In genomic region chr17:53389507-53389906, GRCm38 (mm10) we compare ENCODE assay signal across 7 mouse cellular contexts.
DNase-seq lines count a peak whose midpoint lies in the region; ATAC-seq and TF ChIP-seq lines count a peak whose summit lies in the region.

No protein-coding gene starts in this region.

- no peak for TF ChIP-seq EP300 in ES-Bruce4 (IDR thresholded peaks at IDR 0.05; ENCODE audit: insufficient read depth, low read depth, low read length)

- no peaks in the 10 kb centered on the region for H3K27me3 ChIP-seq in kidney, adult 2 months (replicated peaks; ENCODE audit: control insufficient read depth, insufficient read depth, low read length)
- no peaks in the 10 kb centered on the region for H3K27me3 ChIP-seq in kidney, embryonic 16.5 days (ENCODE audit: insufficient read depth, low read length)
- H3K27me3 ChIP-seq in ES-Bruce4 (ENCODE audit: control insufficient read depth, insufficient read depth, low read length, poor library complexity, severe bottlenecking) = no peaks in the 10 kb centered on the region
- H3K27me3 ChIP-seq in neural tube, embryonic 11.5 days (ENCODE audit: control insufficient read depth, insufficient read depth, low read length) = no peaks in the 10 kb centered on the region

- H3K4me1 ChIP-seq in kidney, adult 2 months (ENCODE audit: control insufficient read depth, insufficient read depth, low read length) = no peaks in the 10 kb centered on the region
- no peaks in the 10 kb centered on the region for H3K4me1 ChIP-seq in kidney, embryonic 16.5 days (ENCODE audit: insufficient read depth, low read length)
- H3K4me1 ChIP-seq in ES-Bruce4 (ENCODE audit: control insufficient read depth, insufficient read depth, low read length) = no peaks in the 10 kb centered on the region
- no peaks in the 10 kb centered on the region for H3K4me1 ChIP-seq in neural tube, embryonic 11.5 days (ENCODE audit: control insufficient read depth, insufficient read depth, low read length)

- WGBS in kidney, adult 2 months = 40% methylated on average over 4 of the region's 4 CpGs
- 37% methylated on average over 4 of the region's 4 CpGs for WGBS in kidney, embryonic 16.5 days
- WGBS in neural tube, embryonic 11.5 days = 54% methylated on average over 4 of the region's 4 CpGs

- no peaks in the 10 kb centered on the region for H3K36me3 ChIP-seq in kidney, adult 2 months (ENCODE audit: control insufficient read depth, insufficient read depth, low read length)
- H3K36me3 ChIP-seq in kidney, embryonic 16.5 days (ENCODE audit: insufficient read depth, low read length) = no peaks in the 10 kb centered on the region
- H3K36me3 ChIP-seq in ES-Bruce4 (ENCODE audit: control insufficient read depth, insufficient read depth, low read length, poor library complexity, severe bottlenecking) = no peaks in the 10 kb centered on the region
- H3K36me3 ChIP-seq in neural tube, embryonic 11.5 days (ENCODE audit: control insufficient read depth, insufficient read depth, low read length) = no peaks in the 10 kb centered on the region

- no peak overlapping the region for H3K4me2 ChIP-seq in kidney, embryonic 16.5 days (replicated peaks; ENCODE audit: low read depth, low read length)
- no peak overlapping the region for H3K4me2 ChIP-seq in neural tube, embryonic 11.5 days (ENCODE audit: low read depth)

- DNase-seq in kidney, adult 2 months = peak; percentile 26
- peak; percentile 11 for DNase-seq in T-cell, adult 2 months (ENCODE audit: low spot score)
- peak; percentile 5 to 62 for DNase-seq in kidney, postnatal 36 days
- DNase-seq in neural tube, embryonic 11.5 days (ENCODE audit: low spot score) = no peak
- DNase-seq in spleen, postnatal 36 days (ENCODE audit: low spot score in 2 of 2) = no peak

- H3K27ac ChIP-seq in kidney, adult 2 months (ENCODE audit: insufficient read depth, low read depth, low read length) = no peak overlapping the region
- H3K27ac ChIP-seq in kidney, embryonic 16.5 days (ENCODE audit: low read length) = no peak overlapping the region
- no peak overlapping the region for H3K27ac ChIP-seq in ES-Bruce4 (ENCODE audit: insufficient read depth, low read length)
- no peak overlapping the region for H3K27ac ChIP-seq in neural tube, embryonic 11.5 days (ENCODE audit: low read depth, low read length)

- no peak overlapping the region for H3K4me3 ChIP-seq in kidney, adult 2 months (ENCODE audit: insufficient read depth, low read depth, low read length)
- no peak overlapping the region for H3K4me3 ChIP-seq in kidney, embryonic 16.5 days (ENCODE audit: low read length)
- no peak overlapping the region for H3K4me3 ChIP-seq in ES-Bruce4 (ENCODE audit: low read depth, low read length)
- H3K4me3 ChIP-seq in neural tube, embryonic 11.5 days (ENCODE audit: low read depth, low read length) = no peak overlapping the region

- ATAC-seq in kidney, embryonic 16.5 days (ENCODE audit: low FRiP score, low TSS enrichment) = no peak
- ATAC-seq in neural tube, embryonic 11.5 days (ENCODE audit: insufficient read depth, low FRiP score, low TSS enrichment) = 0 out of 2 replicates have a peak, but pooled peaks have one; percentile 41

- TF ChIP-seq CTCF in kidney, adult 2 months (conservative IDR thresholded peaks at IDR 0.05; ENCODE audit: insufficient read depth, insufficient read length, low read depth, low read length) = no peak
- peak; percentile 11 for TF ChIP-seq CTCF in ES-Bruce4 (IDR thresholded peaks at IDR 0.05; ENCODE audit: low read depth, low read length)

- no peaks in the 10 kb centered on the region for H3K9me3 ChIP-seq in kidney, embryonic 16.5 days (ENCODE audit: low read length)
- no peaks in the 10 kb centered on the region for H3K9me3 ChIP-seq in ES-Bruce4 (replicated peaks; ENCODE audit: control insufficient read depth, insufficient read depth, low read length, poor library complexity, severe bottlenecking)
- no peaks in the 10 kb centered on the region for H3K9me3 ChIP-seq in neural tube, embryonic 11.5 days (ENCODE audit: control insufficient read depth, low read length)

- H3K9ac ChIP-seq in kidney, embryonic 16.5 days (replicated peaks; ENCODE audit: low read length) = no peak overlapping the region
- no peak overlapping the region for H3K9ac ChIP-seq in ES-Bruce4 (ENCODE audit: low read depth, poor library complexity, severe bottlenecking)
- no peak overlapping the region for H3K9ac ChIP-seq in neural tube, embryonic 11.5 days (ENCODE audit: low read length)

- no peak for TF ChIP-seq POLR2A in kidney, adult 2 months (IDR thresholded peaks at IDR 0.05; ENCODE audit: low read depth, low read length)
- no peak for TF ChIP-seq POLR2A in ES-Bruce4 (IDR thresholded peaks at IDR 0.05; ENCODE audit: insufficient read depth, low read length)

Comparison
In these comparisons a context has a peak if more than half of its experiments do, and no peak if none do; other contexts are left out.
1. DNase-seq: peak in kidney, adult 2 months (single experiment), T-cell, adult 2 months (single experiment) and kidney, postnatal 36 days (2 of 2); none in neural tube, embryonic 11.5 days (single experiment) and spleen, postnatal 36 days (0 of 2).